Mouse (Mus musculus) CD4-positive helper T cell, adult 2 months (primary cell): ENCODE measurements around the gene C730034F03Rik.

ENCODE experiments used
- DNase-seq: peaks from one replicate; pipeline ENCODE4 v3.0.0-alpha.2; 2012; ENCODE audit warnings: low read depth, missing footprints, low spot score

The C730034F03Rik gene

DNA sequence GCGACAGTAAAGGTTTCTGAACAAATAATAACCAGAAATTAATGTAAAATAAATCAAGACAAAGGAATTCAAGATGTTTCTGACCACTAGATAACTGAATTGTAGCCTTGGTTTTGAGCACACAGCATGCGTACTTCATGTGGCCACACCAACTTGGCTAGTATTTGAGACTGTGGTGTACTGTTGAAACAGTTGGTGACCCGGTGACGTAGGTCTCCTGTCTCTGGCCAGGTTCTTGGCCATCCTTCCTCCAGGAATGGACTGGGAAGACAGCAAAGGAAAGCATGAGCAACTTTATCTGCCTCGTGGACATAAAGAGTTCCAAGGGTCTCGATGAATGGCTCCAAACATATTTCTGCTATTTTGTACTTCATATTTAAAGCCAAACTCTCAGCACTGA lies 2.4 kb downstream of the C730034F03Rik start:
- no peak for DNase-seq

DNA sequence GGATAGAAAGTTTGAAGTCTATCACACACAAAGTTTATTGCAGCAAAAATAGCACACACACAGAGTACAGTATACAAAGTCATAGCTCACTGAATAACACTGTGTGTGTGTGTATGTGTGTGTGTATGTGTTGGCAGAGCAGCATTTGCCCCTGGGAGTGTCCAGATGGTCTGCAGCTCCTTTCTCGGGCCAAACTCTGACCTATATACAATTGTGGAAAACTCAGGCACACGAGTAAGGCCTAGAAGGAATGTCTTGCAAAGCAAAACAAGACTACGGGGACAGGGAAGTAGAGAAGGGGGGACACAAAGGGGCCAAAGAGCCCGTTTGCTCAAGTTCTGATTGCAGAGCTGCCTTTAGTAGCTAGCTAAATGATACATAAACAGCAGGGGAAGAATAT lies 3.6 kb downstream of the C730034F03Rik start:
- no peak for DNase-seq

DNA sequence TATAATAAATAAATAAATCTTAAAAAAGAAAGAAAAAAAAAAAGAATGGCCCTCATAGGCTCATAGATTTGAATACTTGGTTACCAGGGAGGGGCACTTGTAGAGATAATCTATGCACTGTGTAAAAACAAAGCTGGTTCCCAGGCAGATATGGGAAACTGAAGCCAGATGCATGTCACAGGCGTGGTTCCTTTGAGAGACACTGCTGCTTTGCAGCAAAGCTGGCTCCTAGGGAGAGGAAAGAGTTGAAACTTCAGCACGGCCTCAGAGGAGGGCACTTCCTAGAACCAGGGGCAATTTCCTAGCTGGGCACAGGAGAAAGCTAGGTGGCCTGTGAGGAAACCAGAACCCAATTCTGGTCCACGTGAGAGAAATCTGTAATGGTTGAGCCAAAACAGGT lies 4.7 kb downstream of the C730034F03Rik start:
- no peak for DNase-seq

DNA sequence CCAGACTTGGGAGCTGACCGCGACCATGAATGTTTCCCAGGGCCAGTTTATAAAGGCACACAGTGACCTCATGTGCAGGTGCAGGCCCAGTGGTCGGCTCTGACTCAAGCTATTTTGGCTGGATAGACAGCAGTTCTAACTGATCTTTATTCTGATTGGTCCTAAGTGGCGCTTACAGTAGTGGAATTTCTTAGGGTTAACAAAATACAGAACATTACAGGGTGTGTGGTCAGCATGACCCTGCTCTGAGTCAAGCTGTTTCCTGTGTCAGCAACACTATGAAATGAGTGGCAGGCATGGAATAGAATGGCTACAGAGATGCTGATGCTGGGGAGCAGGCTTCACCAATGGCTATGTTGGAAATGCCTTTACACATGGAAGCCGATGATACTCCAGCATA lies 6.5 kb downstream of the C730034F03Rik start:
- DNase-seq: no peak

DNA sequence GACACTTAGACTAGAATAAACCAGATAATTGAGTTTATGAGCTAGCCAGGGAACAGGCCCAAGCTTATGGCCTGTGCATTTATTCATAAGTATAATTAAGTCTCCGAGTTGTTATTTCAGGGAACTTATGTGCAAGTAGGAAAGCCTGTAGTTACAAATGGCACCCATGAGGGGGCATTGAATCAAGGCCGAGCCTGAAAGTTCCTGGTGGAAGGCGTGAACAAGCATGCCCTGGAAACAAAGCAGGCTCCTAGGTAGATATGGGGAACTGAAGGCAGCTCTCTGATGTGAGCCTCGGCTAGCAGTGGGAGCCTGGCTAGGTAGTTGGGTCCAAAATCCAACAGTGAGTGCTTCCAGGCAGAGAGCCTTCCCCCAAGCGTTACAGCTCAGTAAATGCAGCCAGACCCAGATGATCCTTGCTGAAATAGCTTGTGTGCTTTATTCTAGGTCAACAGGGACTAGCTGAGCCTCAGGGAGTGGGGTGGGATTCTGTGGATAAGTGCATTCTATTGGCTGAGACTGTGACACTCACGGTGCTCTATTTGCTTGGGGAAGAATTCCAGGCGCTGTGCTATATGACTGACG lies 13.2 kb downstream of the C730034F03Rik start:
- no peak for DNase-seq

DNA sequence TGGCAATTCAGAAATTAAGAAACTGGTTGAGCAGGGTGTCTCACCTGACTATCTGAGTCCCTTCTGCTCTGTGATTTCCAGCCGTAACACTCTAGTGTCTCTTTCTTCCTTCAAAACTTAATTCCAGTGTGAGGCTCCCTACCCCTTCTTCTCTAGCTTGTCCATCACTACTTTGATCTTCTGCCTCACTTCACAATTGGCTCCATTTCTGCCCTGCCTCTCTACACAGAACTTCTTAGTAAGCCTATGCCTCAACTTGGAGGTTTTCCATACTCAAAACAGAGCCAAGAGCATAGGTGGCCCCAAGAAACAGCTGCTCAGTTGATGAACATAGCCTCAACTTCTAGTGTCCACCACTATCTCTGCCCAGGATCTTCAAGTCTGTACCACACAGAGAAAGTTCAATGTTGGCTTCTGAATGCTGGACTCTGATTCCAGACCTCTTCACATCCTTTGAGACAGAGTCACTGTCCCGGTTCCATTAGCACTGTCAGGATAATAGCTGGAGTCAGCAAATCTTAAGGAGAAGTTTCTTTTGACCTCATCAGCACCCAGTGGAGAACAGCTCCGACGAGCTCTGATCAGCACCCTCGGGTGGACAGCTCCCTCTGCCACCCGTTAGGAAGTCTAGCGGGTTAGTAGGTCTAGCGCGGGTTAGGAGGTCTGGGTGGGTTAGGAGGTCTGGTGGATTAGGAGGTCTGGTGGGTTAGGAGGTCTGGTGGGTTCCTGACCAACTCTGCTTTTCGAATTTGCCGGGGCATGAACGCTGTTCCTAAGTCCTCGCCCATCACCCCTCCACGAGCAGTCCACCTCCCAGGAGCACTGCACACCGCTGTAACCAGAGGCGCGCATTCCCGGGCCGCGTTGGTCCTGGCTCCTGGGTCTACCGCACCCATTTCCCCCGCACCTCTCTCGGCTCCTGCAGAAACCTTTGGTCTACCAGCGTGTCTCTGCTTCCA lies 23.8 kb downstream of the C730034F03Rik start:
- peak; percentile 55 for DNase-seq

DNA sequence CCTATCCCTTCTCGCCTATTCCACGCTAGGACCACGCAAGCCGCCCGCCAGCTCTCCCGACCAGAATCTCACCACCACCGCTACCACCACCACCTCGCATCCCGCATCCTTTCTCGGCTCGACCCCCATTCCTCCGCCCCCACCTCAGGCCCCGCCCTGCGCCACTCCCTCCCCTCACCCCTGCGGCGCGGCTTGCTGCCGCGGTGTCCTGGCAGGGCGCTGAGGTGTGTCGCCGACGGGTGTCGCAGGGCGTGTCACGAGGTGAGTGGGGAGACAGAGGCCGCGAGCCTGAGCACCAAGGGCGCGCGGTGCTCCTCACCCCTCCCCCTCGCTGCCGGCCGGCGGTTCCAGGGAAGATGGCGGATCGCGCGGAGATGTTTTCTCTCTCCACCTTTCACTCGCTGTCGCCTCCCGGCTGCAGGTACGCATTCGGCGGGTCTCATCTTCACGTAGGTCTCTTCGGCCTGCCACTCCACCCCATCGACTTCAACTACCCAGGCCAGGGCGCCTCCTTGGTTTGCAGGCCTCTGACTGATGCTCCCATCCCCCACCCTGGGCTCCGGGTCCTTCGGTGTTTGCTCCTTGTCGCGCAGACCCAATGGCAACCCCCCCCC lies 24.6 kb downstream of the C730034F03Rik start, which contains the start of gene Mapk8ip2:
TSS of gene Mapk8ip2 (plus strand) at position 49 of the 614 bp plus-strand sequence.
- DNase-seq: no peak

DNA sequence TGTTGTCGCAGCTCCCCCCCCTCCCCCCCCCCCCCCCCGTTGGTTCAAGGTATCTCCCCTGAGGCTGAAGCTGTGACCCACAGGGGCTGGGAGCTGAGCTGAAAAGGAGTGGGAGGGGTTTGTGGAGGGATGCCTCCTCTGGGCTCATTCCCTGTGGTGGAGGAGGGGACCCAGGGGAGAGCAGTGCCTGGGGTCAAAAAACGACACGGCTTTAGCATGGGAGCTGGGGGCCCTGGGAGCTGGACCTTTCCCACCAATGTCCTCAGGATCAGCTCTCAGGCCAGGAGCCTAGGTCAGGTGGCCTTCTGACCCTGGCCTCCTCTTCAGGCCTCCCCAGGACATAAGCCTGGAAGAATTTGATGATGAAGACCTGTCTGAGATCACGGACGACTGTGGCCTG lies 25.5 kb downstream of the C730034F03Rik start:
- no peak for DNase-seq

DNA sequence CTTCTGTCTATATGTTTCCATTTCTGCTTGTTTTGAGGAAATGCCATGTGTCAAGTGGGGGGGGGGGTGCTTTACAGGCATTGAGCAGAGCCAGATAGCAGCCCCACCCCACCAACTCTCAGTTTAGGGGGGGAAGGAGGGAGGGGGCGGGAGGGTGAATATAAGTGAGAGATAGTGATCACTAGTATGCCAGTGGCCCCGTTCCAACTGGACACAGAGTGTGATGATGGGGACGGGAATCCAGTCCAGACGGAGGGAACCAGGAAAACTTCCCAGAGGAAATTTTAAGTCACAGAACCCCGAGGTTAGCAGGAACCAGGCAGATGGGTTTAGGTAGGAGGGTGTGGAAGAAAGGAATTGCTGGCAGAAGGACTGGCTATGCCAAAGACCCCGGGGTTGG lies 26.3 kb downstream of the C730034F03Rik start:
- DNase-seq: no peak

DNA sequence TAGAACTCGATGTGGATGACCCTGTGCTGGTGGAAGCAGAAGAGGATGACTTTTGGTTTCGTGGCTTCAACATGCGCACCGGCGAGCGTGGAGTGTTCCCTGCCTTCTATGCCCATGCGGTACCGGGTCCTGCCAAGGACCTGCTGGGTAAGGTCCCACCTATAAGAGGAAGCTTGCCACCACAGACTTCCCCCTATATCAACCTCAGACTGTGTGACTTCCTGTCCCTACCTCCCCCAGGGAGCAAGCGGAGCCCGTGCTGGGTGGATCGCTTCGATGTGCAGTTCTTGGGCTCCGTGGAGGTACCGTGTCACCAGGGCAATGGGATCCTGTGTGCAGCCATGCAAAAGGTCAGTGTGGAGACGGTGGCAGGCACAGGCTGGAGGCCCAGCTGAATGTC lies 29.6 kb downstream of the C730034F03Rik start:
- DNase-seq: no peak

DNA sequence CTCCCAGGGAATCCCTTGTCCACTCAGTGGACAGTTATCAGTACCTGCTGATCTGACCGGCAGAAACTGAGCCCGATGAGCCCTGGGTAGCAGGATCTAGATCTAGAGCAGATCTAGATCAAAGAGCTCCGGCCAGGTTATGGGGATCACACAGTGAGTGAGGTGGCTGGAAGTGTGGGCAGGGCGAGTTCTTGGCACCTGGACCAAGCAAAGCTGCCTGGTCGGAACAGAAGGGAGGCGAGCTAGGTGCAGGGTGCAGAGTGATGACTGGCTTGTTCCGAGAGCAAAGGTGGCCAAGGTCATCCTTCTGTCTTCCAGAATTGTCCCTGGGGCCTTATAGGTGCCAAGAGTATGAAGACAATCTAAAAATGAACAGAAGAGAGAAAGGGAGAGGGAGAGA lies 30.4 kb downstream of the C730034F03Rik start:
- no peak for DNase-seq

DNA sequence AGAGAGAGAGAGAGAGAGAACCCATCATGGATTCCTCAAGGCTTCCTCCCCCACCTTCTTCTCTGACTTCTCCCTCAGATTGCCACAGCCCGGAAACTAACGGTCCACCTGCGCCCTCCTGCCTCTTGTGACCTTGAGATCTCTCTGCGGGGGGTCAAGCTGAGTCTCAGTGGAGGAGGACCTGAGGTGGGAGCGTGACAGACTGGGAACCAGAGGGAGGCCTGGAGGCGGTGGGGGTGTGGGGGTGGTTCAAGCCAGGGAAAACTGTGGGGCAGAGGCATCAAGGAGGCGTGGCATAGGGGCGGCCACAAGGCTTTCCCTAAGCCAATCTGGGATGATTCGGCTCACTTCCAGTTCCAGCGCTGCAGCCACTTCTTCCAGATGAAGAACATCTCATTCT lies 30.9 kb downstream of the C730034F03Rik start:
- DNase-seq: no peak

DNA sequence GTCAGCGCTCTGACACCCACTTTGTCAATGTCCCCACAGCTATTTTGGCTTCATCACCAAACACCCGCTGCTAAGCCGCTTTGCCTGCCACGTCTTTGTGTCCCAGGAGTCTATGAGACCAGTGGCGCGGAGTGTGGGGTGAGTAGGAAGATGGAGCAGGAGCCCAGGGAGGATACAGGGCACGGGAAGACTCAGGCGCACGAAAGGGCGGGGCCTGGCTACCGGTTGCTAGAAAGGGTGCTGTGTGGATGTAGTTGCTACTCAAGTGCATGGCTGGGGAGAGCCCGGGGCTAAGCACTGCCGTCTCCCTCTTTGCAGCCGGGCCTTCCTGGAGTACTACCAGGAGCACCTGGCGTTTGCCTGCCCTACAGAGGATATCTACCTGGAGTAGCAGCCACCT lies 31.9 kb downstream of the C730034F03Rik start:
- no peak for DNase-seq

DNA sequence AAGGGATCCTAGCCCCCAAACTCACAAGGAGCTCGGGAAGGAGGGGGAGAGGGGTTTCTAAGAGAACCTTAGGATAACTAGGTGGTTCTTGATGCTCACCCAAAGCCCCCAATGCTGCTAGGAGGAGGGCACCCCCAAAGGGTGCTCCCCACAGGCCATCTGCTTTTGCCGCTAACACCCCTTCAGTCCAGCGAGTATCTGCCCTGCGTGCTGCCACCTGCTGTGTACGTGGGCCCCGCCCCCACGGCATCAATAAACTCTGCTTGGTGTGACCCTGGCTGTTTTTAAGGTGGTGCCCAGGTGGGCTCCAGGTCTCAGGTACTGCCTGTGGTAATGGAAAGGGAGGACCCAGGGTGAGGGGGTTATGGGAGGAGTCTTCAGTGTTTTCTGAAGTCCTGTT lies 32.8 kb downstream of the C730034F03Rik start:
- no peak for DNase-seq

DNA sequence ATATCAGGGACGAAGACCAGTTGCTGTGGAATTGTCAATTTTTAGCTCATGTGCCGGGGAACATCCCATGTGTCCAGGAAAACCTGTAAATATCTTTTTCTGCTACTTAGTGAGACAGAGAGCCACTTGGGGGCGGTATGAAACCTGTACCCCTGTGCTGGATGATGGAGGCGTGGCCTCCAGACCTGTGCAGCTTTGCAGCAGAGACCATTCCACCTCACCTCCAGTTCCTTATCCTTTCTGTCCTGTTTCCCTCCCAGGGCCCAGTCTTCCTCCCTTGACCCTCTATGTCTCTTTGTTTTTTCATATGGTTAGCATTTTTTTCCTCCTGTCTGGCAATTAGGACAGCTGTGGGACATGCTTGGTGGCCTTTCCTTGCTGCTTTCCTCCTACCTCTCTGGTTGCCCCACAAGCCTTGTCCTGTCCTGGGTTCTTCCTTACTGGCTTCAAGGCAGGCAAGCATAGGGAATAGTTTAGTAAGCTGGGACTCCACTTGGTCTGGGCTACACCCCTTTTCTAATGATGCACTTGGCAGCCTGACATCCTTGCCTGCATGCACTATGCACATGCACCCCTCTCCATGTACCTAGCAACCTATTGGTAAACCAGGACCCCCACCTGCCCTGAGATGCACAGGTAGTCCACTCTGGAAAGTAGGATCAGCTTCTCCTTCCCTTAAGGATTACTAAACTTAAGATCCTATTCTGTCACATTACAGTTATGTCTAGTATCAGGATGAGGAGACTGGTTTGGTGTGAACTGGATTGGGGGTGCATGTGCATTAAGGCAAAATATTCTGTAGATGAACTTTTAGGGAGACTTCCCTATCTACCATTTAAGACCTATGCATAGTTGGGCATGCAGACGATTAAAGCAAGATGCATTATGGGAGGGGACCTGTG lies 34.2 kb downstream of the C730034F03Rik start:
- DNase-seq: peak; percentile 26

DNA sequence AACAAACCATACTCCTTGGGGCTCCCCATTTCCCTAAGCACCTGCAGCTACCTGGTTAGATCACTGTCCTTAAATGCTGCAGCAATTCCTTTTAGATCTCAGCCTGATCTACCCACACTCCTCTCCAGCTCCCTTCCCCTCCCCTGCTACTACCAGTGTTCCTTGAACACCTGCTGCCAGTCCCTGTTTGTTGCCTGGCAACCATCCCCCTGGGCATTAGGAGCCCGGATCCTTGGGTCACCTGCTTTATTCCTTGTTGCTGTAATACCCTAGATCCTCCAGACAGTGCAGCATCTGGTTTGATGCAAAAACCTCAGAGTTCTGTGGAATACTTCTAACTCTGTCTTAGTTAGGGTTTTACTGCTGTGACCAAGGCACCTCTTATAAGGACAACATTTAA lies 35.7 kb downstream of the C730034F03Rik start:
- DNase-seq: no peak

DNA sequence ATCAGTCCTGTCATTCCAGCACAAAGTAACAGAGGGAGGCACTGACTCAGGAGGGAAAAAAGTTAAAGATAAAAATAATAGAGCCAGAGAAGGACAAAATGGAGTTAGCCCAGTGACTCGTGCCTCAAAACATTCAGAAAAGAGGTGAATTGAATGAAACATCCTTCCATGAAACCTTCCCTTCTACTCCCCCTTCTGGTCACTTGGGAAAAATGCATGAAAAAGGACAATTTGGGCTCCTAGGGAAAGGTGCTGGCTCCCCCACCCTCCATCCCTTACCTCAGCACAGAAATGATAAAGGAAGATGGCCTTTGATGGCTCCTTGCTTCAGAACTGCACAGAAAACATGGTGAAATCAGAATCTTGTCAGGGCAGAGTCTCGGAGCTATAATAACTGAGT lies 39.2 kb downstream of the C730034F03Rik start:
- peak; percentile 19 for DNase-seq

DNA sequence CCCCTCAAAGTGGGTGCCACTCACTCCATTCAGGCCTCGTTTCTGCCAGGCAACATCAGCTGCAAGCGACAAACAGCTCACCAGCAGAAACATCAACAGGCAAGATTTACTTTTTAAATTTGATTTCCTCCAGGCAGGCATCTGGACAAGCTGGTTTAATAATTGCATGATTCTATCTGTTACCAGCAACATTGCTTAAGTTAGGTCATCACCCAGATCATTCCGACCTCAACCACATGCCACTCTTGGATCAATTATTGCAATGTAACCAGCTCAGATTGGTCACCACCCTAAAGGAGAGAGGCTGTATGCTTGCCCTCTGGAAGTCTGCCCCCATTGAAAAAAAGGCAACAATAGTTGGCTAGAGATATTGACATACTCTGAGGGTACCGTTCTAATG lies 42.1 kb downstream of the C730034F03Rik start:
- DNase-seq: no peak

DNA sequence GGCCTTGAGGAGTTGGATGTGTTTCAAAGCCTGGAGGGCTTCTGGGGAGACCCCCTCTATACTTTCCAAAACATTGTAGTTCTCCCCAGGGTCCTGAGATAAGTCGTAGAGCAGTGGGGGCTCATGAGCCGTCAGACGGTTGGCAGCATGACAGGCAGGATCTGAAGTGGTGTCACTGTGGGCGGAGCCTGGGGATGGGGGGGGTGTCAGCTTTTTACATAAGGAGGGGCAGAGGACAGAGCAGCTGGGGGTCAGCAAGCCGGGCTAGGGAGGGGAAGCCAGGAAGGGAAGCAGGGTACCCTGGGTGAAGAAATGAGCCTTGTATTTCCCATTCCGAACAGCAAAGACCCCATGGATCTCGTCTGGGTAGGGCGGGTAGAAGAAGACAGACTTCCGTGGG lies 44.0 kb downstream of the C730034F03Rik start:
- DNase-seq: no peak

DNA sequence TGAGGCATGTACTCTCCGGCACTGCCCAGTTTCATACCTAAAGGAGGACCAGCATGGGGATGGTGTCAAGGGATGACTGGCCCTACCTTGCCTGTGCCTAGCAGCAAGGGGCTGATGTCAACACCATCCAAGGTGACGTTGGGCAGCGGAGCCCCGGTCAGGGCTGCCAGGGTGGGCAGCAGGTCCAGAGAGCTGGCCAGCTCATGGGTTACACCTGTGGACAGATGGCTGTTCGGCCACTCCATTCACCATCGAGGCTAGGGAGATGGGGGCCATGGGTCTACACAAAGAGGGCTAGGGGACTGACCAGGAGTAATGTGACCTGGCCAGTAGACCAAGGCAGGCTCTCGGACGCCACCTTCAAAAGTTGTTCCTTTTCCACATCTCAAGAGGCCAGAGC lies 44.5 kb downstream of the C730034F03Rik start:
- DNase-seq: no peak

DNA sequence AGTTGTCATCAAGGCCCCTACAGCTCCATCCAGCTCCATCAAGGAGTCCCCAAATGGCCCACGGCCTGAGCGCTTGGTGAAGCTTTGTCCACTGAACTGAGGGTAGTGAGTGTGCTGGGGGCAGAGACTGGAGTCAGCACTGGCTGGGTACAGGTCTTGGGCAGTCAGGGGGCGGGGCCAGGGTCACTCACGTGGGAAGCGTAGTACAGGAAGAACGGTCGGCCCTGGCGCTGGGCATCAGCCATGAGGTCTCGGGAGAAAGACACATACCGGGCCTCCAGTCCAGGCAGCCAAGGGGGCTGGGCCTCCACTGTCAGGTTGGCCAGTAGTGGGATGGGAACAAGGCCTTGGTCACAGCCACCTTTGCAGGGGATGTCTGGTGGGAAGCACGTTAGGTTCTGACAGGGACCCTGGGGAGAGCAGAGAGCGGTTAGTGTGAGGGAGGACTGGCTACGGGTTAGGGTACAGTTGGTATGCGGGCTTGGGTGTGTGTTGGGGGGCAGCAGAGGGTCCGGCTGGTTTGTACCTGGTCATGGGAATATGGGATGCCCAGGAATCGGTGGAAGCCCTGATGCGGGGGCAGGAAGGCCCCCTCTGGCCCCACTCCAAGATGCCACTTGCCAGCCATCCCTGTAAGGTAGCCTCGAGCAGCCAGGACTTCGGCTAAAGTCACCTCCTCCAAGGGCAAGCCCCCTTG lies 45.4 kb downstream of the C730034F03Rik start:
- DNase-seq: no peak
